Mouse (Mus musculus) stomach, postnatal 0 days (tissue): ENCODE results near the gene Rsph10b. TPM values are rescaled to one million over a fixed set of nuclear protein-coding genes. Genes with fewer than 3 reads are reported as not detected.

ENCODE experiments used
- ATAC-seq: fragments of 200-750 bp; cut with Nextera tagmentation; 2 replicates; pipeline ENCODE4 v1.8.0; 2017; ENCODE audit not compliant: low FRiP score, low TSS enrichment
- DNase-seq: peaks from one replicate; pipeline ENCODE4 v3.0.0-alpha.2; 2016; ENCODE audit warnings: low spot score
- H3K27ac ChIP-seq: fragments of 300-500 bp; sonication (generic); replicated peaks from 2 replicates; pipeline ENCODE4 v1.5.1; 2014; ENCODE audit warnings: mild to moderate bottlenecking, control low read depth
- H3K27me3 ChIP-seq: fragments of 300-500 bp; sonication (generic); 2 replicates; pipeline ENCODE4 v1.6.1; 2014; ENCODE audit warnings: low read length; ENCODE audit not compliant: control insufficient read depth, insufficient read depth
- H3K36me3 ChIP-seq: fragments of 300-500 bp; sonication (generic); 2 replicates; pipeline ENCODE4 v1.6.1; 2014; ENCODE audit warnings: low read length, mixed read lengths; ENCODE audit not compliant: control insufficient read depth, insufficient read depth
- H3K4me1 ChIP-seq: fragments of 300-500 bp; sonication (generic); replicated peaks from 2 replicates; pipeline ENCODE4 v1.6.1; 2014; ENCODE audit warnings: antibody characterized with exemption; ENCODE audit not compliant: control insufficient read depth, insufficient read depth
- H3K4me2 ChIP-seq: fragments of 300-500 bp; sonication (generic); replicated peaks from 2 replicates; pipeline ENCODE4 v1.6.1; 2014; ENCODE audit warnings: low read depth, mild to moderate bottlenecking, control low read depth, moderate library complexity
- H3K4me3 ChIP-seq: fragments of 300-500 bp; sonication (generic); 2 replicates; pipeline ENCODE4 v1.5.1; 2014; ENCODE audit warnings: low read depth, low read length, control low read depth
- H3K9ac ChIP-seq: fragments of 300-500 bp; sonication (generic); 2 replicates; pipeline ENCODE4 v1.6.1; 2014; ENCODE audit warnings: mild to moderate bottlenecking, low read length, control low read depth, mixed read lengths
- H3K9me3 ChIP-seq: fragments of 300-500 bp; sonication (generic); 2 replicates; pipeline ENCODE4 v1.6.1; 2016; ENCODE audit warnings: low read length; ENCODE audit not compliant: control insufficient read depth
- CTCF ChIP-seq: IDR thresholded peaks from 2 replicates; pipeline ENCODE4 v1.5.1; 2016; ENCODE audit warnings: antibody characterized with exemption, low read depth, mild to moderate bottlenecking, moderate library complexity
- EP300 ChIP-seq: optimal IDR thresholded peaks from 2 replicates; pipeline ENCODE3; 2016; ENCODE audit warnings: antibody characterized with exemption
- WGBS: fragments of 180-500 bp; shearing (Covaris S2); extraction: QIAGEN DNeasy Blood & Tissue Kit; methylation state at CpG from one replicate; pipeline ENCODE4 v1.1.7; 2014; 5-methylcytosine and 5-hydroxymethylcytosine counted together
- polyA plus RNA-seq: library from polyadenylated mRNA; unstranded; fragments of >200 nt; fragmentation: Nextera tagmentation; extraction: Ambion mirVana; gene quantifications from 2 replicates; pipeline ENCODE4 v1.2.1, GENCODE M21; 2015

Gene Rsph10b
- polyA plus RNA-seq: 0.19 and 0.27 TPM in 2 replicates

DNA sequence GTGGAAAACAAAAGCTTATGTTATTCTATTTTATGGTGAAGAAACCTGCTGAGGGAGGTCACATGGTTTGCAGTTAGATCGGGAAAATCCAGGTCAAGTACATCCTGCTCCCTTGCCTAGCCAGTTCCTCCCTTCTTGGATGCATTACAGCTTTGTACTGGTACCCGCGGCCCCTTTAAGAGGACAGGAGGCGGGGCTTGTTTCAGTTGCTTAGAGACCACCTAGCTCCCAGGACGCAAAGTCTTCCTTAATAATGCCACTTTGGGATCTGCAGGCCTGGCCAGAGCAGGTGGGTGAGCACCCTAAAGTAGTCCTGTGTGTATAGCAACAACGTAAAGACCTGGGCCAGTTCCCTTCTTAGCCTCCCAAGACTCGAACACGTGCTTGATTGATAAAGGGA is at the start of gene Rsph10b:
TSS of gene Rsph10b (plus strand) at position 205 of the 400 bp plus-strand sequence.
- H3K4me2 ChIP-seq: no peak within 1 kb of the TSS
- no peaks in the 10 kb centered on the region for H3K9me3 ChIP-seq
- TF ChIP-seq CTCF (no peak), EP300 (no peak)
- ATAC-seq: 0 out of 2 replicates have a peak, but pooled peaks have one; percentile 42
- 24% methylated on average over 8 of the region's 8 CpGs for WGBS
- H3K27ac ChIP-seq: no peak within 1 kb of the TSS
- H3K36me3 ChIP-seq: peaks cover 3% of the 10 kb centered on the region; the same call in 1 of the 2 replicates
- no peaks in the 10 kb centered on the region for H3K4me1 ChIP-seq
- no peak for DNase-seq
- no peaks in the 10 kb centered on the region for H3K27me3 ChIP-seq
- H3K9ac ChIP-seq: no peak within 1 kb of the TSS
- H3K4me3 ChIP-seq: no peak within 1 kb of the TSS

DNA sequence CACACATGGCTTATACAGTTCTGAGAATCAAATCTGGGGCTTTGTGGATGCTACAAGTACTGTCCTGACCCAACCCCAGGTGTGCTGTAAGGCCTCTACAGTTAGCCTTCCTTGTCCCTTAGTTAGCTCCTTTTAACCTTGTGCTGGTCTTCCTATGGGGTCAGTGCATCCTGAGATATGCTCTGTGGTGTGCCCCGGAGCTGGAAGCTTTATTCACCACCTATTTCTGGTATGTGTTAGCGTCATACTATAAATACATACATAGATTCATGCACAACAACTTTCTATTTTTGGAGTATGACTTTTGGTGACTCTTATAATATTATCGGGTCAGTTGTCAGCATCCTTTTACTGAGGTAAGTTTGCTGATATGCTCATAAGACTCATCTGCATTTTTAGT is 47.6 kb upstream of the Rsph10b start:
- ATAC-seq: no peak
- no peaks in the 10 kb centered on the region for H3K27me3 ChIP-seq
- peaks cover 29% of the 10 kb centered on the region for H3K36me3 ChIP-seq
- no peak overlapping the region for H3K9ac ChIP-seq
- H3K4me1 ChIP-seq: no peaks in the 10 kb centered on the region
- H3K4me2 ChIP-seq: no peak overlapping the region
- H3K4me3 ChIP-seq: no peak overlapping the region
- WGBS: 94% methylated on average over 3 of the region's 3 CpGs
- no peaks in the 10 kb centered on the region for H3K9me3 ChIP-seq
- no peak overlapping the region for H3K27ac ChIP-seq
- TF ChIP-seq CTCF: no peak
- TF ChIP-seq EP300: no peak
- DNase-seq: no peak

DNA sequence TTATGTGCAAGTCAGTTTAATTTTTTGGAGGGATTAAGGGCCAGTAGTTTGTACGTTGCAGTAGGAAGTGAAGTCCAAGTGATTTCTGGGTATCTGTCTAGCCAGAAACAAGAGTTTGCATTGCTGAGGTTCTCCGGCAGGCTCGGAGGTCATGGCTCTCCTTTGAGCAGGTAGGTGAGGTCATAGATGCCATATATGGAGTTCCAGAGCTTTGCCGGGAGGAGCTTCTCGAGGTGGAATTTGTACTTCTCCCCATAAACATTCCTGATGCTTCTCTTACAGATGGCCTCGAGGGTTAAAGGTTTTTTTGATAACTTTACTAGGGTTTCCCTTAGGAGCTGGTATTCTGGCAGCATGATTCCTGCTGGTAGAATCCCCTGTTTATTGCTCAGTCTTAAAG is 42.1 kb upstream of the Rsph10b start:
- no peak overlapping the region for H3K9ac ChIP-seq
- peaks cover 11% of the 10 kb centered on the region for H3K36me3 ChIP-seq
- DNase-seq: no peak
- no peak overlapping the region for H3K4me2 ChIP-seq
- WGBS: 68% methylated on average over 6 of the region's 6 CpGs
- no peaks in the 10 kb centered on the region for H3K27me3 ChIP-seq
- H3K27ac ChIP-seq: no peak overlapping the region
- ATAC-seq: no peak
- no peak for TF ChIP-seq EP300
- no peak for TF ChIP-seq CTCF
- no peaks in the 10 kb centered on the region for H3K4me1 ChIP-seq
- no peaks in the 10 kb centered on the region for H3K9me3 ChIP-seq
- H3K4me3 ChIP-seq: no peak overlapping the region

DNA sequence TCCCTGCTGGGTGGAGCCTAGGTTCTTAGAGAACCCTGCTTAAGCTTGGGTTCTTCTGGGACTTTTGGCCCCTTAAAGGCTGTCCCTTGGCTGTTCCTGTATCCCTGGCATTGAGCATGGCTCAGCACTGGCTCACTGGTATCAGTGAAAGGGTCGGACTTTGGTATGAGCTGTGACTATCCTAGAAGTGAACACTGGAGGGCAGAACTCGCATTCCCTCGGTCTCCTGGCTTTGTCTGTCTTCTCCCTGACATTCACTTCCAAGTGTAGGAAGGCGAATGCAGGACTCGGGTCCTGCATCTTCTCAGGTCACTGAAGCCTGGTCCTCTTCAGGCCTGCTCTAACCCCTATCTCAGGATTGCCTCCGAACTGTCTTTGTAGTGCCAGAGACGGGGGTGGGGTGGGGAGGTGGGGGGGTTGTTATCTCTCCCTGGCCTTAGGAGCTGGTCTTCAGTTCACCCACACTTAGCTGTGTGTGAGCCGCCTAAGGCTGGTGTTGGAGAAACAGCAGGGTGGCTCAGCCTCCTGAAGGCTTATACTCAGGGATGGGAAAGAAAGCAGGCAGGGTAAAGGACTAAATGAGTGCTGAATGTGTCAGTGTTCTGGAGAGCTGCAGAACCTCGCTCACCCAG is 40.5 kb upstream of the Rsph10b start:
- ATAC-seq: no peak
- Histone ChIP-seq H3K9ac (no peak overlapping the region), H3K9me3 (no peaks in the 10 kb centered on the region), H3K4me3 (no peak overlapping the region), H3K27ac (no peak overlapping the region), H3K4me1 (no peaks in the 10 kb centered on the region), H3K36me3 (peaks cover 12% of the 10 kb centered on the region), H3K4me2 (no peak overlapping the region), H3K27me3 (no peaks in the 10 kb centered on the region)
- no peak for DNase-seq
- WGBS: 74% methylated on average over 9 of the region's 9 CpGs
- no peak for TF ChIP-seq EP300
- peak; percentile 44 for TF ChIP-seq CTCF

DNA sequence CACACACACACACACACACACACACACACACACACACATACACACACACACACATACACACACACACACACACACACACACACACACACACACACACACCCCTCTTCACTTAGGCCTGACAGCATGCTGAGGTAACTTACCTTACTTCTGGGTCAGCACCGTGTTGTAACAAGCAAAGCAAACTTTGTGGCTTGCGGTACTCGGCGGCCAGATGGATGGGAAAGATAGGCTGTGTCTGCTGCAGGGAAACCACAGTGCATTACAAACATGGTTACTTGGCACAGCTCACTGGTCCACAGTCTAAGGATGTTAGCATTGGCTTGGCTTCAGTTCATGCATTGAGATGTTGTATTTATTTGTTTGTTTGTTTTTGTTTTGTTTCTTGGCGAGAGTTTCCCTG is 39.4 kb upstream of the Rsph10b start:
- no peak overlapping the region for H3K9ac ChIP-seq
- H3K27me3 ChIP-seq: no peaks in the 10 kb centered on the region
- H3K4me1 ChIP-seq: no peaks in the 10 kb centered on the region
- TF ChIP-seq CTCF: no peak
- TF ChIP-seq EP300: no peak
- no peak overlapping the region for H3K4me3 ChIP-seq
- H3K4me2 ChIP-seq: no peak overlapping the region
- DNase-seq: no peak
- no peak overlapping the region for H3K27ac ChIP-seq
- WGBS: 63% methylated on average over 5 of the region's 5 CpGs
- ATAC-seq: no peak
- H3K36me3 ChIP-seq: peaks cover 19% of the 10 kb centered on the region
- H3K9me3 ChIP-seq: no peaks in the 10 kb centered on the region

DNA sequence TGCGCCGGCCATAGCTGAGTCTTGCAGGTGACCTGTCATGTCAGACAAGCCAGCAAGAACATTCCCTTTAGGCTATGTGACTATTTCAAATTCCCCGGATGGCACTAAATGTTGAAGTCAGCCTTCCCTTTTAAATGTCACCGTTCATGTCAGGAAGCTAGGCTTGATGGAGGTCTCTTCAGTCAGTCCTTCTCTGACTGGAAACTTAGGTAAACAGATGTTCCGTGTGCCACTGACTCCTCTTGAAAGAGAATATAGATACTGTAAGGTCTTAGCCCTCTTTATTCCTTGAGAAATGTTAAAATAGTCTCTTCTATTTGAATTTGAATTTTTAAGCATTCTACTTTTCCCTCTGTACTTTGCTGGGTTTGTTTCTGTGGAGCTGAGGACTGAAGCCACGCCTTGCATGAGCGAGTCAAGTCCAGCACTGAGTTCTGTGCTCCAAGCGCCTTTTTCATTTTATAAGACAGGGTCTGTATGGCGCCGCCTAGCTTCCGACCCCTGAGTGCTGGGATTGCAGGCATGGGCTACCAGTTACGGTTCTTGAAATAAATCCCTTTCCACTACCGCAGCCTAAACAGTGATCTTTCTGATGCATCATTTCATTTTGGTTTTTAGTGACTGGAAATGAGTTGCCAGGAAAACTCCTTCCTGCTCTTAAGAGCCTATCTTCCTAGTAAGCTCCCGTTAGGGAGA is 35.1 kb upstream of the Rsph10b start, which contains the start of gene Ankrd61:
TSS of gene Ankrd61 (minus strand) at position 51 of the 696 bp plus-strand sequence.
- no peak within 1 kb of the TSS for H3K27ac ChIP-seq
- no peaks in the 10 kb centered on the region for H3K4me1 ChIP-seq
- TF ChIP-seq CTCF: no peak
- no peak for TF ChIP-seq EP300
- no peak within 1 kb of the TSS for H3K4me2 ChIP-seq
- H3K27me3 ChIP-seq: no peaks in the 10 kb centered on the region
- no peak within 1 kb of the TSS for H3K9ac ChIP-seq
- no peak within 1 kb of the TSS for H3K4me3 ChIP-seq
- ATAC-seq (no peak), DNase-seq (no peak)
- 80% methylated on average over 14 of the region's 14 CpGs for WGBS
- peaks cover 25% of the 10 kb centered on the region for H3K36me3 ChIP-seq
- H3K9me3 ChIP-seq: no peaks in the 10 kb centered on the region
